Mouse (Mus musculus): ENCODE measurements at regions not wholly inside any gene's neighbourhood (a gene's known extent, or its start where the extent isn't known, plus 50 kb on each side); places are given as distances from the start of the nearest gene placed in this dataset.

GRCm38 (mm10) chr11:32961600-32961999 is 137.2 kb upstream of the Smim23 start:
- peak; percentile 19 for DNase-seq (ENCODE audit: low read depth, low spot score)
- H3K4me3 ChIP-seq (ENCODE audit: control insufficient read depth in 1 of 2, insufficient read depth in 1 of 2, low read depth in 2 of 2, low read length in 2 of 2): no peak overlapping the region
- H3K9me3 ChIP-seq (replicated peaks; ENCODE audit: insufficient read depth, low read length): no peaks in the 10 kb centered on the region
- no peaks in the 10 kb centered on the region for H3K36me3 ChIP-seq (ENCODE audit: control insufficient read depth in 1 of 2, insufficient read depth in 2 of 2, low read length in 2 of 2)
- no peak overlapping the region for H3K27ac ChIP-seq (ENCODE audit: control insufficient read depth, low read depth, low read length)
- no peaks in the 10 kb centered on the region for H3K27me3 ChIP-seq (ENCODE audit: control insufficient read depth in 1 of 2, insufficient read depth in 2 of 2, low read length in 2 of 2)
- no peaks in the 10 kb centered on the region for H3K4me1 ChIP-seq (ENCODE audit: control insufficient read depth in 1 of 2, insufficient read depth in 2 of 2, low read length in 2 of 2)
- no peaks in the 10 kb centered on the region for H3K79me2 ChIP-seq (ENCODE audit: control insufficient read depth, insufficient read depth, low read length, poor library complexity)
- no peak overlapping the region for H3K9ac ChIP-seq (ENCODE audit: control insufficient read depth, low read depth, low read length, poor library complexity, severe bottlenecking)
- TF ChIP-seq RAD21 (IDR thresholded peaks at IDR 0.05; ENCODE audit: low read depth, low read length) (peak; percentile 36), SIN3A (IDR thresholded peaks at IDR 0.05; ENCODE audit: low read length) (no peak), ZKSCAN1 (IDR thresholded peaks at IDR 0.05; ENCODE audit: low read depth, low read length) (no peak), MAZ (IDR thresholded peaks at IDR 0.05; ENCODE audit: low read depth, low read length) (no peak), SMC3 (IDR thresholded peaks at IDR 0.05; ENCODE audit: low read depth, low read length) (peak; percentile 22), CTCF (IDR thresholded peaks at IDR 0.05 in 2 of 3, conservative IDR thresholded peaks at IDR 0.05 in 1 of 3; ENCODE audit: control insufficient read depth in 1 of 3, insufficient read depth in 1 of 3, low read depth in 2 of 3, low read length in 3 of 3, poor library complexity in 1 of 3, severe bottlenecking in 1 of 3) (peak; percentile 43 to 51 (median 47)), NELFE (IDR thresholded peaks at IDR 0.05; ENCODE audit: low read depth, low read length) (no peak)

GRCm38 (mm10) chr11:32958961-32959360 is 134.6 kb upstream of the Smim23 start:
- no peaks in the 10 kb centered on the region for H3K4me1 ChIP-seq (ENCODE audit: control insufficient read depth in 1 of 2, insufficient read depth in 2 of 2, low read length in 2 of 2)
- no peak overlapping the region for H3K4me3 ChIP-seq (ENCODE audit: control insufficient read depth in 1 of 2, insufficient read depth in 1 of 2, low read depth in 2 of 2, low read length in 2 of 2)
- no peaks in the 10 kb centered on the region for H3K27me3 ChIP-seq (ENCODE audit: control insufficient read depth in 1 of 2, insufficient read depth in 2 of 2, low read length in 2 of 2)
- H3K9me3 ChIP-seq (replicated peaks; ENCODE audit: insufficient read depth, low read length): no peaks in the 10 kb centered on the region
- H3K36me3 ChIP-seq (ENCODE audit: control insufficient read depth in 1 of 2, insufficient read depth in 2 of 2, low read length in 2 of 2): no peaks in the 10 kb centered on the region
- no peak for TF ChIP-seq MXI1 (IDR thresholded peaks at IDR 0.05; ENCODE audit: low read depth, low read length)
- TF ChIP-seq EP300 (IDR thresholded peaks at IDR 0.05; ENCODE audit: low read depth in 1 of 2, low read length in 2 of 2): no peak
- TF ChIP-seq SIN3A (IDR thresholded peaks at IDR 0.05; ENCODE audit: low read length): no peak
- no peak for TF ChIP-seq ZNF384 (IDR thresholded peaks at IDR 0.05; ENCODE audit: low read depth, low read length)
- H3K9ac ChIP-seq (ENCODE audit: control insufficient read depth, low read depth, low read length, poor library complexity, severe bottlenecking): no peak overlapping the region
- no peak for DNase-seq (ENCODE audit: low read depth, low spot score)
- no peak overlapping the region for H3K27ac ChIP-seq (ENCODE audit: control insufficient read depth, low read depth, low read length)
- no peaks in the 10 kb centered on the region for H3K79me2 ChIP-seq (ENCODE audit: control insufficient read depth, insufficient read depth, low read length, poor library complexity)

- Histone ChIP-seq H3K4me1 (ENCODE audit: control insufficient read depth in 1 of 2, insufficient read depth in 2 of 2, low read length in 2 of 2) (no peaks in the 10 kb centered on the region), H3K9me3 (replicated peaks; ENCODE audit: insufficient read depth, low read length) (no peaks in the 10 kb centered on the region), H3K36me3 (ENCODE audit: control insufficient read depth in 1 of 2, insufficient read depth in 2 of 2, low read length in 2 of 2) (no peaks in the 10 kb centered on the region), H3K27me3 (ENCODE audit: control insufficient read depth in 1 of 2, insufficient read depth in 2 of 2, low read length in 2 of 2) (no peaks in the 10 kb centered on the region), H3K79me2 (ENCODE audit: control insufficient read depth, insufficient read depth, low read length, poor library complexity) (no peaks in the 10 kb centered on the region), H3K9ac (ENCODE audit: control insufficient read depth, low read depth, low read length, poor library complexity, severe bottlenecking) (no peak overlapping the region), H3K4me3 (ENCODE audit: control insufficient read depth in 1 of 2, insufficient read depth in 1 of 2, low read depth in 2 of 2, low read length in 2 of 2) (no peak overlapping the region), H3K27ac (ENCODE audit: control insufficient read depth, low read depth, low read length) (no peak overlapping the region)
- no peak for DNase-seq (ENCODE audit: low read depth, low spot score)
- TF ChIP-seq SIN3A (IDR thresholded peaks at IDR 0.05; ENCODE audit: low read length) (no peak), JUND (IDR thresholded peaks at IDR 0.05; ENCODE audit: low read depth, low read length) (no peak), GATA1 (IDR thresholded peaks at IDR 0.05; ENCODE audit: low read depth, low read length) (no peak), EP300 (IDR thresholded peaks at IDR 0.05; ENCODE audit: low read depth in 1 of 2, low read length in 2 of 2) (no peak), HCFC1 (IDR thresholded peaks at IDR 0.05; ENCODE audit: low read depth, low read length) (no peak), ZNF384 (IDR thresholded peaks at IDR 0.05; ENCODE audit: low read depth, low read length) (no peak), USF1 (IDR thresholded peaks at IDR 0.05; ENCODE audit: low read depth, low read length) (no peak), MYB (IDR thresholded peaks at IDR 0.05; ENCODE audit: low read depth, low read length) (no peak), MAX (IDR thresholded peaks at IDR 0.05; ENCODE audit: low read length) (no peak), CTCF (IDR thresholded peaks at IDR 0.05 in 2 of 3, conservative IDR thresholded peaks at IDR 0.05 in 1 of 3; ENCODE audit: control insufficient read depth in 1 of 3, insufficient read depth in 1 of 3, low read depth in 2 of 3, low read length in 3 of 3, poor library complexity in 1 of 3, severe bottlenecking in 1 of 3) (no peak)
Measured at GRCm38 (mm10) chr11:32956993-32957392, 132.6 kb upstream of the Smim23 start.
